10 mouse cellular contexts compared by ENCODE assay signal in the genomic region with DNA sequence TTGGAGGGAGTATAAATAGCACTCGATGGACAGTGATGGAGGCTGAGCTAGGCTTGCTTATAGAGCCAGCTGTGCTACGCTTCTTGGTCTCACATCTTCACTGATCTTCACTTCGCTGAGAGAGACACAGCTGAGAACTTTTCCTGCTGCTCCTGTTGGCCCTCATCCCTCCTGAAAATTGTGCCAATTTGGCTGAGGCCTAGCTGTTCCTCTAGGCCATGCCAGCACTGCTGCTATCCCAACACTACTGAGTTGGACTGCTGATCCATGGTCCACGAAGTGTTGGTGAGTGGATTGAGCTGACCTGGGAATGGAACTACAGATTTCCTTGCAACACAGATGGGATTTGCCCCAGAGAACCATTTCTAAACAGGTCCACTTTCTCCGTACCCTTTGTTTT. TPM values are rescaled to one million over a fixed set of nuclear protein-coding genes. Genes with fewer than 3 reads are reported as not detected.
A peak's percentile ranks its signal among the peaks of the same experiment; 100 is the strongest.
DNase-seq lines count a peak whose midpoint lies in the region; ATAC-seq and TF ChIP-seq lines count a peak whose summit lies in the region.
"Had no signal": no experiment of that assay in that cellular context is flagged by ENCODE, and none has a peak within 500 bp of the region (broad histone marks: within the 10 kb centered on the region; RNA-seq: fewer than 3 reads in every experiment).

No protein-coding gene starts in this region.

- no peaks in the 10 kb centered on the region for H3K9me3 ChIP-seq in midbrain, postnatal 0 days (ENCODE audit: low read length)
- no peaks in the 10 kb centered on the region for H3K9me3 ChIP-seq in midbrain, embryonic 15.5 days
- H3K9me3 ChIP-seq: liver, embryonic 13.5 days had no signal

- H3K9ac ChIP-seq in midbrain, postnatal 0 days (replicated peaks; ENCODE audit: low read length, poor library complexity, severe bottlenecking) = no peak overlapping the region
- H3K9ac ChIP-seq in midbrain, embryonic 15.5 days = no peak overlapping the region
- H3K9ac ChIP-seq: liver, embryonic 13.5 days had no signal

- TF ChIP-seq CTCF in midbrain, postnatal 0 days (IDR thresholded peaks at IDR 0.05) = no peak

- no peak overlapping the region for H3K4me3 ChIP-seq in midbrain, postnatal 0 days (ENCODE audit: low read depth, low read length)
- no peak overlapping the region for H3K4me3 ChIP-seq in midbrain, embryonic 15.5 days
- H3K4me3 ChIP-seq: liver, embryonic 13.5 days had no signal

- WGBS in midbrain, postnatal 0 days = 94% methylated on average over 5 of the region's 5 CpGs
- 88% methylated on average over 5 of the region's 5 CpGs for WGBS in midbrain, embryonic 15.5 days

- no peaks in the 10 kb centered on the region for H3K27me3 ChIP-seq in midbrain, postnatal 0 days (ENCODE audit: insufficient read depth, low read length)
- H3K27me3 ChIP-seq in midbrain, embryonic 15.5 days (replicated peaks) = no peaks in the 10 kb centered on the region
- H3K27me3 ChIP-seq: liver, embryonic 13.5 days had no signal

- H3K4me1 ChIP-seq in midbrain, postnatal 0 days (ENCODE audit: insufficient read depth, low read length) = 0 out of 2 replicates have a peak, but pooled peaks cover 5% of the 10 kb centered on the region
- H3K4me1 ChIP-seq in midbrain, embryonic 15.5 days = 0 out of 2 replicates have a peak, but pooled peaks cover 3% of the 10 kb centered on the region
- H3K4me1 ChIP-seq: liver, embryonic 13.5 days had no signal

- H3K4me2 ChIP-seq in midbrain, postnatal 0 days (ENCODE audit: low read depth, low read length, poor library complexity, severe bottlenecking) = no peak overlapping the region
- H3K4me2 ChIP-seq in midbrain, embryonic 15.5 days = no peak overlapping the region
- H3K4me2 ChIP-seq: liver, embryonic 13.5 days had no signal

- DNase-seq in adrenal gland, postnatal 10 days = peak; percentile 48
- DNase-seq in adrenal gland, adult (ENCODE audit: inconsistent age in 2 of 2, low spot score in 1 of 2) = no peak
- peak; percentile 53 for DNase-seq in midbrain, postnatal 0 days (ENCODE audit: low spot score)
- DNase-seq in heart, postnatal 10 days = peak; percentile 65
- no peak for DNase-seq in T-cell, adult 2 months (ENCODE audit: low spot score)
- DNase-seq in left cerebral cortex, adult 8-10 months (ENCODE audit: low spot score in 2 of 2) = no peak
- DNase-seq in layer of hippocampus, adult 9-11 months = no peak
- DNase-seq: kidney, postnatal 10 days; liver, embryonic 13.5 days had no signal

- intact Hi-C loops in heart, postnatal 10 days (cut with DNase I) = no loop called here

- H3K36me3 ChIP-seq in midbrain, postnatal 0 days (ENCODE audit: insufficient read depth, low read length) = no peaks in the 10 kb centered on the region
- no peaks in the 10 kb centered on the region for H3K36me3 ChIP-seq in midbrain, embryonic 15.5 days (replicated peaks)
- H3K36me3 ChIP-seq: liver, embryonic 13.5 days had no signal

- ATAC-seq in midbrain, postnatal 0 days (ENCODE audit: low FRiP score) = no peak
- ATAC-seq in midbrain, embryonic 15.5 days (replicated peaks) = no peak

- H3K27ac ChIP-seq in midbrain, postnatal 0 days (ENCODE audit: low read depth, low read length) = no peak overlapping the region
- H3K27ac ChIP-seq in midbrain, embryonic 15.5 days = no peak overlapping the region
- H3K27ac ChIP-seq: liver, embryonic 13.5 days had no signal

RNA-seq across cellular contexts. Expression of gene Vwa8, which starts 47.4 kb away (rescaled TPM):
- 100 to 1,000 TPM; 180 to 193 TPM for total RNA-seq in adrenal gland, postnatal 10 days (2021)
- total RNA-seq in midbrain, postnatal 0 days (2014; rRNA removed) = 18.1 and 19.5 TPM in 2 replicates
- polyA plus RNA-seq in midbrain, postnatal 0 days (2015; fragmentation: Nextera tagmentation; extraction: Ambion mirVana) = 7.1 and 8.1 TPM in 2 replicates
- 6.7 TPM in 2 replicates for polyA plus RNA-seq in midbrain, embryonic 15.5 days (2015; fragmentation: Nextera tagmentation; extraction: Ambion mirVana)
- total RNA-seq in heart, postnatal 10 days (2021) = 100 to 1,000 TPM; 176 to 191 TPM
- total RNA-seq in left cerebral cortex, adult 8-10 months (2022) = 10 to 100 TPM; 34.7 to 41.3 (median 40.1) TPM

Comparison
In these comparisons a context has a peak if more than half of its experiments do, and no peak if none do; other contexts are left out.
1. DNase-seq: peak in adrenal gland, postnatal 10 days (single experiment), midbrain, postnatal 0 days (single experiment) and heart, postnatal 10 days (2 of 2); none in adrenal gland, adult (0 of 2), T-cell, adult 2 months (single experiment), left cerebral cortex, adult 8-10 months (0 of 2) and layer of hippocampus, adult 9-11 months (single experiment).